Mouse (Mus musculus): ENCODE data around the gene Fnip2. TPM values are rescaled to one million over a fixed set of nuclear protein-coding genes. Genes with fewer than 3 reads are reported as not detected.
A peak's percentile ranks its signal among the peaks of the same experiment; 100 is the strongest.
"Not testable (repeated sequence)": the region's sequence is repeated elsewhere in the genome, so short reads cannot be mapped to it uniquely, and the experiment has no call there.

Fnip2 gene
- polyA plus RNA-seq, 1 experiment from 2014 or later, result 4.7 TPM

- WGBS, result 8% methylated on average over 3 of the region's 3 CpGs
Measured at GRCm38 (mm10) chr3:79576468-79576816, 8.8 kb upstream of the Fnip2 start.

DNA sequence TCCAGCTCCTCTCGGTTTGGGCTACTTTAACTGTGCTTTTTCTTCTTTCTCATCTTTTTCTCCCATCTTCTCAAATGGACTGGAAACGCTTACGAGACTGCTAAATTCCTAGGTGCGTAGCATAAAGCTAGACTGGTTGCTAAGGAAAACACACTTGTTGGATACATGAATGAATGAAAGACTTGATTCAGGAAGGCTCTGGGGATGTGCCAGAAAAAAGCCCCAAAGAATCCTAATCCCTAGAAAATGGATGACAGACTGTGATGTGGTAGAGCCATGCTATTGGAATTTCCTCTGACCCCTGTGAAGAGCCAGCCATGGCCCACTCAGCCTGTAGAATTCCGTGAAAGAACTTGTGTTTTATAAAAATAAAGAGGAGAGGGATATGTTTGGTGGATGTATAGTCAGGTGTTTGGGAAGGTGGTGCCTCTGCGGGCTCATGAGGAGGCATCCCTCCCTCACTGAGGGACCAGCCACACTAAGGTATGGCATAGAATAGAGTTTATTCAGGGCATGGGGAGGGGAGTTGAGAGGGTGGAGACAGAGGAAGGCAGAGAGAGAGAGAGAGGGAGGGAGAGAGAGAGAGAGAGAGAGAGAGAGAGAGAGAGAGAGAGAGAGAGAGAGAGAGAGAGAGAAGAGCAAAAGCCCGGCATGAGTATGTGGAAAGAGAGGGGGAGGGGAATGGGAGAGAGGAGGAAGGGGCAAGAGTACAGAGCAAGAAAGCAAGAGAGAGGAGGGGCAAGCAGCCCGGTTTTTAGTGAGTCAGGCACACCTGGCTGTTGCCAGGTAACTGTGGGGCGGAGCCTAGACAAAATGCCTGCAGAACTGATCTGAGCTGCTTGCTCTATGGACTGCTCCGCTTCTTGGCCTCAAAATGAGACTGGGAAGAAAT, 8.2 kb upstream of the Fnip2 start:
- Histone ChIP-seq H3K9me3 (no peaks in the 10 kb centered on the region), H3K4me3 (no peak overlapping the region), H3K4me2 (peak overlapping the region; percentile 35), H3K36me3 (no peaks in the 10 kb centered on the region), H3K27me3 (no peaks in the 10 kb centered on the region), H3K4me1 (peaks cover 12% of the 10 kb centered on the region), H3K9ac (no peak overlapping the region), H3K27ac (no peak overlapping the region)
- WGBS, result 28% methylated on average over 10 of the region's 10 CpGs
- peak; percentile 72 for ATAC-seq (ENCODE audit: insufficient number of reproducible peaks, insufficient read depth, low FRiP score, low TSS enrichment, low read depth)

More at GRCm38 (mm10) chr3:79576468-79576816, 8.8 kb upstream of the Fnip2 start:
- no peaks in the 10 kb centered on the region for H3K36me3 ChIP-seq
- H3K9me3 ChIP-seq, result no peaks in the 10 kb centered on the region
- no peak overlapping the region for H3K9ac ChIP-seq
- H3K27ac ChIP-seq, result no peak overlapping the region
- H3K27me3 ChIP-seq, result no peaks in the 10 kb centered on the region
- peaks cover 12% of the 10 kb centered on the region for H3K4me1 ChIP-seq
- peak overlapping the region; percentile 35 for H3K4me2 ChIP-seq
- 0 out of 2 replicates have a peak, but pooled peaks have one; percentile 37 for ATAC-seq (ENCODE audit: insufficient number of reproducible peaks, insufficient read depth, low FRiP score, low TSS enrichment, low read depth)
- no peak overlapping the region for H3K4me3 ChIP-seq

- Histone ChIP-seq H3K4me2 (no peak overlapping the region), H3K4me3 (no peak overlapping the region), H3K27ac (no peak overlapping the region), H3K27me3 (no peaks in the 10 kb centered on the region), H3K36me3 (no peaks in the 10 kb centered on the region), H3K9me3 (no peaks in the 10 kb centered on the region), H3K9ac (no peak overlapping the region), H3K4me1 (peaks cover 12% of the 10 kb centered on the region)
- 82% methylated on average over 3 of the region's 3 CpGs for WGBS
- no peak for ATAC-seq (ENCODE audit: insufficient number of reproducible peaks, insufficient read depth, low FRiP score, low TSS enrichment, low read depth)
Measured at GRCm38 (mm10) chr3:79574336-79574735, 6.7 kb upstream of the Fnip2 start.

- not testable (repeated sequence) for H3K27me3 ChIP-seq; H3K9me3 ChIP-seq; H3K4me3 ChIP-seq; H3K36me3 ChIP-seq; H3K27ac ChIP-seq; H3K4me2 ChIP-seq; ATAC-seq (ENCODE audit: insufficient number of reproducible peaks, insufficient read depth, low FRiP score, low TSS enrichment, low read depth); H3K9ac ChIP-seq
- WGBS, result 91% methylated on average over 5 of the region's 5 CpGs
- H3K4me1 ChIP-seq, result peaks cover 12% of the 10 kb centered on the region
Measured at GRCm38 (mm10) chr3:79573376-79573775, 5.8 kb upstream of the Fnip2 start.

- WGBS, result 72% methylated on average over 3 of the region's 3 CpGs
Measured at GRCm38 (mm10) chr3:79572399-79572798, 4.8 kb upstream of the Fnip2 start.

DNA sequence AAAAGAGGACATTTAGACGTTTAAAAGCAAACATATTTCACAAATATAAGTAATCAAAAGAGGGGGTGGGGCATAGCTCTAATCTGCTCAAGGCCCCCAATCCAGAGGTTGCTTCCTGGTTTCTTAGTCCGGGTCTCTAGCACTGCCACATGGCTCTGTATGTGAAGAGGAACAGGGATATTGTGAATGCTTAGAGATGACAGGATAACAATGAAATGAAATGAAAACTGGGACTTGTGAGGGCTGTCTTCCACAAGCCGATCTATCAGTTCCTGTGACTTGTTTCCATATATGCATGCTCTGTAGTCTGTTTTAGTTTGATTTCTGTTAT, 1.7 kb upstream of the Fnip2 start:
- H3K4me1 ChIP-seq, result peaks cover 9% of the 10 kb centered on the region
- H3K4me3 ChIP-seq, result no peak overlapping the region
- H3K9ac ChIP-seq, result no peak overlapping the region
- no peaks in the 10 kb centered on the region for H3K36me3 ChIP-seq
- no peak for ATAC-seq (ENCODE audit: insufficient number of reproducible peaks, insufficient read depth, low FRiP score, low TSS enrichment, low read depth)
- 82% methylated on average over 3 of the region's 3 CpGs for WGBS
- H3K9me3 ChIP-seq, result no peaks in the 10 kb centered on the region
- H3K4me2 ChIP-seq, result no peak overlapping the region
- H3K27ac ChIP-seq, result no peak overlapping the region
- H3K27me3 ChIP-seq, result no peaks in the 10 kb centered on the region

More at GRCm38 (mm10) chr3:79572399-79572798, 4.8 kb upstream of the Fnip2 start:
- no peak overlapping the region for H3K9ac ChIP-seq
- H3K4me1 ChIP-seq, result peaks cover 12% of the 10 kb centered on the region
- H3K4me3 ChIP-seq, result no peak overlapping the region
- no peak overlapping the region for H3K4me2 ChIP-seq
- no peaks in the 10 kb centered on the region for H3K27me3 ChIP-seq
- ATAC-seq (ENCODE audit: insufficient number of reproducible peaks, insufficient read depth, low FRiP score, low TSS enrichment, low read depth), result no peak
- no peaks in the 10 kb centered on the region for H3K9me3 ChIP-seq
- no peaks in the 10 kb centered on the region for H3K36me3 ChIP-seq
- no peak overlapping the region for H3K27ac ChIP-seq

DNA sequence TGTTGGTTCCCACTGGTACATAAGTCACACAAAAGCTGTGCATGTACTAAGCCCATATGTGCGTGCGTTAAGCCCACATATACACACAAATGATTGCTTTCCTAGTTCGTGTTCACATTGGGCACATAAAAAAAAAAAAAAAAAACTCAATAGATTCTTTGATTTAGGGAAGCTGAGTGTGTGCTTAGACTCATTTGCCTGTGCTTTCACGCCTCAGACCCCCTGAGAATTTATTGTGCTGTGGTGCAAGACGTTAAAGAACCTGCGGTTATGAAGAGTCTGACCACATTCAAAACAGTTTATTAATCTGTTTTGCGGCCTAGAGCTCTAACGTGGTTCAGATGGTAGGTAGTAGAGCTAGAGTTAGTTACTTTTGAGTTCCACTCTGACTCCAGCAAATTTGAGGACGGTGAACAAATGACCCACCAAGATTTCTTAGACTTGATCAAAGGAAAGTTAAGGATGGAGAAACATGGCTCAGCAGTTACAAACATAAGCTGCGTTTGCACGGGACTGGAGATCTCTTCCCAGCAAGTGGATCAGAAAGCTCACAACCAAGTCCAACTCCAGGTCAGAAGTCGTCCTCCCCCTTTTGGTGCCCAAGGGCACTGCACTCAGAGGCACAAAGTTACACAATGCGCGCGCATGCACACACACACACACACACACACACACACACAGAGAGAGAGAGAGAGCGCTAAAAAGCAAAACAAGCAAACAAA, 1.2 kb upstream of the Fnip2 start:
- WGBS, result 88% methylated on average over 16 of the region's 16 CpGs
- Histone ChIP-seq H3K4me1 (peaks cover 9% of the 10 kb centered on the region), H3K27ac (no peak overlapping the region), H3K36me3 (no peaks in the 10 kb centered on the region), H3K4me2 (peak overlapping the region; percentile 91), H3K4me3 (peak overlapping the region; percentile 87), H3K9ac (no peak overlapping the region), H3K27me3 (no peaks in the 10 kb centered on the region), H3K9me3 (no peaks in the 10 kb centered on the region)
- ATAC-seq (ENCODE audit: insufficient number of reproducible peaks, insufficient read depth, low FRiP score, low TSS enrichment, low read depth), result no peak

DNA sequence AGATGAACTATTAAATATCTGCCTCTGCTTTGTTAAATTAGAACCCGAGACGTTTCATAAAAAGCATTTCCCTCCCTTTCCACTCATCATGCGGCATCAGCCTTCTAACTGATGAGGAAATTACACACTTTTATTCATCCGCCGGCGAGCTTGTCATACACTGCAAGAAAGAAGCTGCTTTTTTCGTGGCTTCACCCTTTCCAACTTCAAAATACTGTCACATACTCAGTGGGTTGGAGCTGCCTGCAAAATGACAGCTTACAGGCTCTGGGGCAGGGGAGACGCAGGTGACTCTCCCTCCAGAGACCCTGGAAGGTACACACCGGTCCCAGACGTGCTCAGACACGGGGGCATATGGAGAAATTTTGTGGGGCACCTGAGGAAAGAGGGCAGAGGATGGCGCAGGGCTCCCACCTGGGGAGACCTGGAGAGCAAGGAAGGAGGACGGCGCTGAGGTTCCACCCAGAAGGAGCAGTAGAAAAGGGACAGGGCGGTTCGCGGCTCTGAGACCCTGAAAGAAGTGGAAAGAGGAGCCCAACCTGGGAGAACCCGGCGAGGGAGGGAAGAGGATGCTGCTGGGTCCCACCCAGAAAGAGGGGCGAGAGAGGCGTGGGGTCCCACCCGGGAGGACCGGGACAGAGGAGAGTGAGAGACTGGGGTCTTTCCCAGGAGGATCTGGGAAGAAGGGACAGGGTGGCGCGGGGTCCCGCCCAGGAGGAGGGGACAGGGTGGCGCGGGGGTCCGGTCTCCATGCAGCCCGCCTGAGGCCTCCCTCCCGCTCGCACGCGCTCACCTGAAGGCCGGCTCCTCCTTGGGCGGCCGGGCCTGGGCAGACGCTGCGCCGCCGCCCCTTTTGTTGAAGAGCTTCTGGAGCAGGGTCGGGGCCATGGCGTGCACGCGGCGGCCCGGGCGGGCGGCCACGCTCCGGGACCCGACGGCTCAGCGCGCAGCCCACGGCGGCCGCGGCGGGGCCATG, 592 bp downstream of the Fnip2 start:
- H3K27ac ChIP-seq, result peak overlapping the region; percentile 71
- peak overlapping the region; percentile 87 for H3K4me3 ChIP-seq
- no peaks in the 10 kb centered on the region for H3K9me3 ChIP-seq
- peak overlapping the region; percentile 91 for H3K4me2 ChIP-seq
- H3K36me3 ChIP-seq, result no peaks in the 10 kb centered on the region
- peak overlapping the region; percentile 85 for H3K9ac ChIP-seq
- ATAC-seq (ENCODE audit: insufficient number of reproducible peaks, insufficient read depth, low FRiP score, low TSS enrichment, low read depth), result no peak; the same call in 1 of the 2 replicates
- H3K4me1 ChIP-seq, result peaks cover 9% of the 10 kb centered on the region
- no peaks in the 10 kb centered on the region for H3K27me3 ChIP-seq
- 1% methylated on average over 50 of the region's 60 CpGs for WGBS

- Histone ChIP-seq H3K9me3 (no peaks in the 10 kb centered on the region), H3K4me2 (no peak overlapping the region), H3K27ac (no peak overlapping the region), H3K27me3 (no peaks in the 10 kb centered on the region), H3K36me3 (no peaks in the 10 kb centered on the region), H3K9ac (no peak overlapping the region), H3K4me1 (peaks cover 9% of the 10 kb centered on the region), H3K4me3 (no peak overlapping the region)
- no peak for ATAC-seq (ENCODE audit: insufficient number of reproducible peaks, insufficient read depth, low FRiP score, low TSS enrichment, low read depth)
- WGBS, result 83% methylated on average over 10 of the region's 10 CpGs
Measured at GRCm38 (mm10) chr3:79564875-79565606, 2.6 kb downstream of the Fnip2 start.

GRCm38 (mm10) chr3:79563511-79563910, 4.1 kb downstream of the Fnip2 start:
- no peak for ATAC-seq (ENCODE audit: insufficient number of reproducible peaks, insufficient read depth, low FRiP score, low TSS enrichment, low read depth)
- no peak overlapping the region for H3K27ac ChIP-seq
- peaks cover 9% of the 10 kb centered on the region for H3K4me1 ChIP-seq
- 61% methylated on average over 2 of the region's 2 CpGs for WGBS
- H3K36me3 ChIP-seq, result no peaks in the 10 kb centered on the region
- H3K27me3 ChIP-seq, result no peaks in the 10 kb centered on the region
- H3K4me2 ChIP-seq, result no peak overlapping the region
- no peak overlapping the region for H3K9ac ChIP-seq
- H3K9me3 ChIP-seq, result no peaks in the 10 kb centered on the region
- no peak overlapping the region for H3K4me3 ChIP-seq

Data from embryonic facial prominence, embryonic 13.5 days (tissue).